Mouse (Mus musculus) heart, adult 2 months (tissue): ENCODE measurements around the gene Cep68.

Source experiments
- CTCF ChIP-seq: fragments of 200-600 bp; IDR thresholded peaks from 2 replicates; pipeline ENCODE4 v1.8.1; 2022; ENCODE audit warnings: antibody characterized with exemption, mild to moderate bottlenecking, moderate library complexity
- EP300 ChIP-seq: fragments of 200-500 bp; IDR thresholded peaks from 2 replicates; pipeline ENCODE4 v1.6.1; 2011; ENCODE audit warnings: low read depth, low read length, control low read depth; ENCODE audit not compliant: insufficient read depth
- POLR2A ChIP-seq: fragments of 200-500 bp; IDR thresholded peaks from 2 replicates; pipeline ENCODE4 v1.6.1; 2011; ENCODE audit warnings: mild to moderate bottlenecking, low read depth, low read length, control low read depth; ENCODE audit not compliant: insufficient read depth

DNA sequence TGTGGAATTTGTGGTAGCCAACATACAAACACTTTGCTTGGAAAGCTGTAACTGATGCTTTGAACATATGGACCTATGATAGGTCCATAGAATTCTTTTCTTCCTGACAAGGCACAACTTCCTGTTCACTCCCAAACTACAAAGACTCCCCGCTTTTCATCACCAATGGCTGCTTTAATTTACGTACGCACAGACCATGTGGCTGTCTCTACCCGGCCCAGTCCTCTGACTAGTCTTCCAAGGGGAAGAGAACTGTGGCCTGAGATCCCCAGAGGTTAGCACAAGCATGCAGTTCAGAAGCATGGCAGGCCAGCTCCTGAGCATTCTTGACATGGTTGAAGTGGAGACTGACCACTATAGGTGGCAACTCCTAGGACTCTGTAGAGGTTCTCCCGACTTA, 20.6 kb downstream of the Cep68 start:
- TF ChIP-seq CTCF (no peak), POLR2A (no peak), EP300 (no peak)
